Mouse (Mus musculus): ENCODE measurements at regions not wholly inside any gene's neighbourhood (a gene's known extent, or its start where the extent isn't known, plus 50 kb on each side); places are given as distances from the start of the nearest gene placed in this dataset.
A peak's percentile ranks its signal among the peaks of the same experiment; 100 is the strongest.
"Not testable (repeated sequence)": the region's sequence is repeated elsewhere in the genome, so short reads cannot be mapped to it uniquely, and the experiment has no call there.

DNA sequence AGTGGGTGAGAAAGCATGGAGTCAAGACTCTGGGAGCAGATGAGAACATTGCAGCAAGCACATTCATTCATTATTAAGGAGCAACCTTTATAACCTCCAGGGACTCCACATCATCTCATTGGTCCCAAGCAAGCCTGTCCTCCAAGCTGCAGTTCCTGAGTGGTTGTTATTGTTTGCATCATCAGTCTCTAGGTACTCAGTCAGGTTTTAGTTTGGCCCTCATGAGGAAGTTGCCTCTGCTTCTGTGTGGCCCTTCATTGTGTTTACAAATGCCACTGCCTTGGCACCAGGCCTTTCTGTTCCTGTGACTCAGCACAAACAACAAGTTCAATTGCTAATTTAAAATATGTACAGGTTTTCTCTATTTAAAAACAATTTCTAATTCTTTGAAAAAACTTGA is 323.8 kb upstream of the Pabpc4l start:
- DNase-seq (ENCODE audit: low read depth), result peak; percentile 72

- no peak for DNase-seq (ENCODE audit: low read depth)
Observed at GRCm38 (mm10) chr3:46764939-46765338, 316.9 kb upstream of the Pabpc4l start.

- no peak for DNase-seq (ENCODE audit: low read depth)
Observed at GRCm38 (mm10) chr3:46758500-46758899, 310.5 kb upstream of the Pabpc4l start.

GRCm38 (mm10) chr3:46727679-46728078 is 279.7 kb upstream of the Pabpc4l start:
- no peak for DNase-seq (ENCODE audit: low read depth)

DNA sequence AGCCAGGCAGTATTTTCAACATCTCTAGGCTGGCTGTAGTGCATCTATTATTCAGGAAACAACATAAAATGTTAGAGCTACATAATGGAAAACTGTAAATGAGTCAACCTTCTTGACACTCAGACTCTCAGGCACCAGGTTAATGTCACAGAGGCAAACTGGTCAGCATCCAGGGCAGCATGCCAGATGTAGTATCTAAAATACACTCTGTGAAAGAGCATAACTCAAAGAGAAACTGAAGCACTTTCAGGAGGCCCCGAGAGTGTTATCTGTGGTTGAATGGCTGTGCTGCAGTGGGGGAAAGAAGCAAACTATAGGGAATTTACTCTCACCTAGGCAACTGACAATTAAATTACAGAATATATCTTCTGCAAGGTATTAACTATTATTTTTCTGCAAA is 253.6 kb upstream of the Pabpc4l start:
- DNase-seq (ENCODE audit: low read depth), result peak; percentile 22

DNA sequence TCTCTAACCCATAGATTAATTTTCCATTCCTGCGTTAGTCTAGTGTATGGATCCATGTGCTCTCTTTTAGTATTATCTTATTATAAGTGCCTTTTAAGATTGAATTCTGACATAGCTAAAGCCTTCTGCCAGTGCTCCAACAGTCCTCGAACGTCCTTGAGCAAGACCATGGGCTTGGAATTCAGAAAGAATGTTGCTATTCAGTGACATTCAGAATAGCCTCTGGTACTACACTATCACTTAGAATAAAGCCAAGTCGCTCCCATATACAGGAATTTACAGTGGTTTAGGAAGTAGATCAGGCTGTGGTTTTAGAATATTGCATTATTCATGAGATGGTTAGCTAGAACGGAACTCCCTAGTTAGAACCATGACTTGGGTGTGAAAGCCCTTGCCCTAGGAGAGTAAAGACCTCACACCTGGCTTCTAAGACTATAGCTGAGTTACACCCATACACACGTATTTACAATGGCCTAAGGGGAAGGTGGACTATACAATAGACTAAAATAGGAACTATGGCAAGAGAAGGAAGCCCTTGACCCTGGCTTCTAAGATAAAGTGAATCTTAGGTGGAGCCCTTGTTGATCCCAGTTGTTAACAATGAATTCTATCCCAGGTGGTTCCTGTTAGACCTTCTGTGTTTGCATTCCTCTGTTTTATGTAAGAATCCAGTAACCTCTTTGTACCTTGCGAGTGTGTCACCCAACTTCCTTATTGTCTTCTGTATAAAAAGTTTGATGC is 239.8 kb upstream of the Pabpc4l start:
- DNase-seq (ENCODE audit: low read depth), result not testable (repeated sequence)

Data from 416B (cell line).